Mouse (Mus musculus): ENCODE results near the gene St7l. TPM values are rescaled to one million over a fixed set of nuclear protein-coding genes. Genes with fewer than 3 reads are reported as not detected.
"Not testable (repeated sequence)": the region's sequence is repeated elsewhere in the genome, so short reads cannot be mapped to it uniquely, and the experiment has no call there.

The St7l gene
- polyA plus RNA-seq, 1 experiment from 2014 or later = 33.2 TPM

GRCm38 (mm10) chr3:104856106-104856505 lies 7.7 kb upstream of the St7l start:
- DNase-seq = no peak
- H3K4me2 ChIP-seq = no peak overlapping the region
- no peak for TF ChIP-seq CTCF (IDR thresholded peaks at IDR 0.05; ENCODE audit: low read depth)
- no peak overlapping the region for H3K4me3 ChIP-seq (ENCODE audit: low read depth, low read length)
- H3K9me3 ChIP-seq (ENCODE audit: low read depth, low read length) = no peaks in the 10 kb centered on the region
- H3K36me3 ChIP-seq (ENCODE audit: insufficient read depth) = peaks cover 7% of the 10 kb centered on the region; the same call in 1 of the 2 replicates
- H3K27ac ChIP-seq (ENCODE audit: low read depth) = no peak overlapping the region
- no peaks in the 10 kb centered on the region for H3K27me3 ChIP-seq (ENCODE audit: insufficient read depth, low read length)
- H3K4me1 ChIP-seq (ENCODE audit: insufficient read depth) = no peaks in the 10 kb centered on the region; the same call in 1 of the 2 replicates
- no peak for ATAC-seq (ENCODE audit: insufficient read depth)
- 79% methylated on average over 1 of the region's 1 CpGs for WGBS
- H3K9ac ChIP-seq = no peak overlapping the region

GRCm38 (mm10) chr3:104858560-104858959 lies 5.2 kb upstream of the St7l start:
- ATAC-seq (ENCODE audit: insufficient read depth) (no peak), DNase-seq (no peak)
- Histone ChIP-seq H3K4me2 (no peak overlapping the region), H3K4me3 (ENCODE audit: low read depth, low read length) (no peak overlapping the region), H3K9ac (no peak overlapping the region), H3K27me3 (ENCODE audit: insufficient read depth, low read length) (no peaks in the 10 kb centered on the region), H3K9me3 (ENCODE audit: low read depth, low read length) (no peaks in the 10 kb centered on the region), H3K27ac (ENCODE audit: low read depth) (no peak overlapping the region), H3K36me3 (ENCODE audit: insufficient read depth) (peaks cover 9% of the 10 kb centered on the region; the same call in 1 of the 2 replicates), H3K4me1 (ENCODE audit: insufficient read depth) (peaks cover 3% of the 10 kb centered on the region; the same call in 1 of the 2 replicates)
- 95% methylated on average over 1 of the region's 1 CpGs for WGBS
- no peak for TF ChIP-seq CTCF (IDR thresholded peaks at IDR 0.05; ENCODE audit: low read depth)

- no peaks in the 10 kb centered on the region for H3K9me3 ChIP-seq (ENCODE audit: low read depth, low read length)
- H3K27ac ChIP-seq (ENCODE audit: low read depth) = peak overlapping the region; percentile 94
- peak overlapping the region; percentile 98 for H3K4me3 ChIP-seq (ENCODE audit: low read depth, low read length)
- WGBS = under 1% methylated on average over 48 of the region's 48 CpGs
- H3K4me1 ChIP-seq (ENCODE audit: insufficient read depth) = peaks cover 7% of the 10 kb centered on the region; the same call in 1 of the 2 replicates
- no peaks in the 10 kb centered on the region for H3K27me3 ChIP-seq (ENCODE audit: insufficient read depth, low read length)
- TF ChIP-seq CTCF (IDR thresholded peaks at IDR 0.05; ENCODE audit: low read depth) = no peak
- peak overlapping the region; percentile 94 for H3K9ac ChIP-seq
- ATAC-seq (ENCODE audit: insufficient read depth) = peak; percentile 88
- H3K4me2 ChIP-seq = peak overlapping the region; percentile 63
- DNase-seq = peak; percentile 91
- H3K36me3 ChIP-seq (ENCODE audit: insufficient read depth) = 0 out of 2 replicates have a peak, but pooled peaks cover 12% of the 10 kb centered on the region
Observed at GRCm38 (mm10) chr3:104864651-104865340, 991 bp downstream of the St7l start.

GRCm38 (mm10) chr3:104865341-104865788 lies 1.6 kb downstream of the St7l start:
- peak; percentile 12; the same call in 1 of the 2 replicates for ATAC-seq (ENCODE audit: insufficient read depth)
- Histone ChIP-seq H3K4me1 (ENCODE audit: insufficient read depth) (peaks cover 7% of the 10 kb centered on the region; the same call in 1 of the 2 replicates), H3K4me2 (peak overlapping the region; percentile 63), H3K27ac (ENCODE audit: low read depth) (peak overlapping the region; percentile 94), H3K36me3 (ENCODE audit: insufficient read depth) (peaks cover 12% of the 10 kb centered on the region; the same call in 1 of the 2 replicates), H3K9me3 (ENCODE audit: low read depth, low read length) (no peaks in the 10 kb centered on the region), H3K27me3 (ENCODE audit: insufficient read depth, low read length) (no peaks in the 10 kb centered on the region), H3K9ac (peak overlapping the region; percentile 94), H3K4me3 (ENCODE audit: low read depth, low read length) (peak overlapping the region; percentile 98)
- TF ChIP-seq CTCF (IDR thresholded peaks at IDR 0.05; ENCODE audit: low read depth) = no peak
- WGBS = under 1% methylated on average over 12 of the region's 12 CpGs
- DNase-seq = no peak

- H3K9ac ChIP-seq; DNase-seq; H3K27me3 ChIP-seq (ENCODE audit: insufficient read depth, low read length); H3K4me1 ChIP-seq (ENCODE audit: insufficient read depth); H3K9me3 ChIP-seq (ENCODE audit: low read depth, low read length); ATAC-seq (ENCODE audit: insufficient read depth); H3K27ac ChIP-seq (ENCODE audit: low read depth): not testable (repeated sequence)
- peak overlapping the region; percentile 98 for H3K4me3 ChIP-seq (ENCODE audit: low read depth, low read length)
- H3K4me2 ChIP-seq = peak overlapping the region; percentile 63
- peaks cover 23% of the 10 kb centered on the region for H3K36me3 ChIP-seq (ENCODE audit: insufficient read depth)
Observed at GRCm38 (mm10) chr3:104866674-104867073, 2.9 kb downstream of the St7l start.

GRCm38 (mm10) chr3:104869611-104870010 lies 5.8 kb downstream of the St7l start:
- DNase-seq (peak; percentile 14), ATAC-seq (ENCODE audit: insufficient read depth) (no peak)
- peaks cover 50% of the 10 kb centered on the region for H3K36me3 ChIP-seq (ENCODE audit: insufficient read depth)
- no peaks in the 10 kb centered on the region for H3K9me3 ChIP-seq (ENCODE audit: low read depth, low read length)
- H3K9ac ChIP-seq = no peak overlapping the region
- no peak overlapping the region for H3K4me3 ChIP-seq (ENCODE audit: low read depth, low read length)
- no peak overlapping the region for H3K4me2 ChIP-seq
- H3K27ac ChIP-seq (ENCODE audit: low read depth) = no peak overlapping the region
- TF ChIP-seq CTCF (IDR thresholded peaks at IDR 0.05; ENCODE audit: low read depth) = peak; percentile 21; the same call in 1 of the 2 replicates
- peaks cover 4% of the 10 kb centered on the region; the same call in 1 of the 2 replicates for H3K4me1 ChIP-seq (ENCODE audit: insufficient read depth)
- H3K27me3 ChIP-seq (ENCODE audit: insufficient read depth, low read length) = no peaks in the 10 kb centered on the region

- peaks cover 42% of the 10 kb centered on the region for H3K36me3 ChIP-seq (ENCODE audit: insufficient read depth)
- 77% methylated on average over 3 of the region's 3 CpGs for WGBS
Observed at GRCm38 (mm10) chr3:104888585-104888984, 24.8 kb downstream of the St7l start.

More at GRCm38 (mm10) chr3:104888585-104888984, 24.8 kb downstream of the St7l start:
- TF ChIP-seq CTCF (IDR thresholded peaks at IDR 0.05; ENCODE audit: low read depth) = no peak
- ATAC-seq (ENCODE audit: insufficient read depth) (peak; percentile 76), DNase-seq (peak; percentile 47)
- Histone ChIP-seq H3K27me3 (ENCODE audit: insufficient read depth, low read length) (no peaks in the 10 kb centered on the region), H3K4me3 (ENCODE audit: low read depth, low read length) (no peak overlapping the region), H3K27ac (ENCODE audit: low read depth) (no peak overlapping the region), H3K9me3 (ENCODE audit: low read depth, low read length) (no peaks in the 10 kb centered on the region; the same call in 1 of the 2 replicates), H3K4me2 (no peak overlapping the region), H3K9ac (no peak overlapping the region), H3K4me1 (ENCODE audit: insufficient read depth) (no peaks in the 10 kb centered on the region)

All from lung, embryonic 14.5 days (tissue).